Mouse (Mus musculus) embryonic fibroblast, embryonic 13.5 days (primary cell): ENCODE measurements around the gene Slc37a3.

Source experiments
- CTCF ChIP-seq: IDR thresholded peaks from 2 replicates; pipeline ENCODE4 v1.5.1; 2011; ENCODE audit warnings: mild to moderate bottlenecking, control low read depth, low read length, moderate library complexity, borderline replicate concordance; ENCODE audit not compliant: insufficient read depth
- POLR2A ChIP-seq: IDR thresholded peaks from 2 replicates; pipeline ENCODE4 v1.6.1; 2011; ENCODE audit warnings: low read depth, mild to moderate bottlenecking, control low read depth, low read length, moderate library complexity

GRCm38 (mm10) chr6:39287782-39288181 lies 89.7 kb downstream of the Slc37a3 start:
- TF ChIP-seq CTCF (no peak), POLR2A (no peak)
